ENCODE assay signal across 9 mouse cellular contexts in genomic region chr15:77756848-77757247, GRCm38 (mm10). TPM values are rescaled to one million over a fixed set of nuclear protein-coding genes. Genes with fewer than 3 reads are reported as not detected.
DNase-seq lines count a peak whose midpoint lies in the region; ATAC-seq and TF ChIP-seq lines count a peak whose summit lies in the region.
"Had no signal": no experiment of that assay in that cellular context is flagged by ENCODE, and none has a peak within 500 bp of the region (broad histone marks: within the 10 kb centered on the region; RNA-seq: fewer than 3 reads in every experiment).

Apol8 (minus strand) TSS chr15:77757003.

- no peak within 1 kb of the TSS for H3K27ac ChIP-seq in forebrain, postnatal 0 days (ENCODE audit: low read depth, low read length)
- H3K27ac ChIP-seq in forebrain, embryonic 13.5 days = no peak within 1 kb of the TSS
- no peak within 1 kb of the TSS for H3K27ac ChIP-seq in small intestine, adult 2 months (ENCODE audit: insufficient read depth, low read depth, low read length)
- H3K27ac ChIP-seq: macrophage had no signal

- TF ChIP-seq CTCF in forebrain, postnatal 0 days (IDR thresholded peaks at IDR 0.05; ENCODE audit: low read depth) = peak; percentile 92
- peak; percentile 92 for TF ChIP-seq CTCF in brain, embryonic 14.5 days (IDR thresholded peaks at IDR 0.05; ENCODE audit: borderline replicate concordance, extremely low read depth, insufficient read depth, insufficient read length)
- TF ChIP-seq CTCF in small intestine, adult 2 months (IDR thresholded peaks at IDR 0.05; ENCODE audit: extremely low read depth, insufficient read length, insufficient replicate concordance, low read depth, low read length) = peak; percentile 87; the same call in 1 of the 2 replicates

- no peaks in the 10 kb centered on the region for H3K27me3 ChIP-seq in forebrain, postnatal 0 days (ENCODE audit: insufficient read depth, low read length)
- H3K27me3 ChIP-seq in forebrain, embryonic 13.5 days = no peaks in the 10 kb centered on the region
- H3K27me3 ChIP-seq in small intestine, adult 2 months (ENCODE audit: control insufficient read depth, insufficient read depth, low read length) = no peaks in the 10 kb centered on the region

- H3K9me3 ChIP-seq in forebrain, postnatal 0 days (ENCODE audit: low read length) = no peaks in the 10 kb centered on the region
- no peaks in the 10 kb centered on the region for H3K9me3 ChIP-seq in forebrain, embryonic 13.5 days (replicated peaks)

- H3K4me3 ChIP-seq in forebrain, postnatal 0 days (ENCODE audit: low read depth, low read length) = no peak within 1 kb of the TSS
- no peak within 1 kb of the TSS for H3K4me3 ChIP-seq in forebrain, embryonic 13.5 days
- H3K4me3 ChIP-seq in small intestine, adult 2 months (ENCODE audit: low read depth, low read length) = no peak within 1 kb of the TSS

- H3K36me3 ChIP-seq in forebrain, postnatal 0 days (ENCODE audit: insufficient read depth) = peaks cover 14% of the 10 kb centered on the region; the same call in 1 of the 2 replicates
- H3K36me3 ChIP-seq in forebrain, embryonic 13.5 days (ENCODE audit: poor library complexity, severe bottlenecking) = peaks cover 20% of the 10 kb centered on the region
- H3K36me3 ChIP-seq in small intestine, adult 2 months (ENCODE audit: control insufficient read depth, insufficient read depth, low read length) = peaks cover 21% of the 10 kb centered on the region

- ATAC-seq in forebrain, postnatal 0 days = no peak; the same call in 1 of the 2 replicates
- ATAC-seq in forebrain, embryonic 13.5 days = no peak
- peak; percentile 80 for ATAC-seq in erythroid progenitor cell, adult 5-6 weeks (replicated peaks; ENCODE audit: low FRiP score, poor library complexity, severe bottlenecking)

- no peak within 1 kb of the TSS for H3K9ac ChIP-seq in forebrain, postnatal 0 days
- no peak within 1 kb of the TSS for H3K9ac ChIP-seq in forebrain, embryonic 13.5 days

- TF ChIP-seq POLR2A in brain, embryonic 14.5 days (IDR thresholded peaks at IDR 0.05; ENCODE audit: borderline replicate concordance, extremely low read depth, insufficient read depth, insufficient read length, poor library complexity, severe bottlenecking) = no peak
- 0 out of 2 replicates have a peak, but pooled peaks have one; percentile 16 for TF ChIP-seq POLR2A in small intestine, adult 2 months (IDR thresholded peaks at IDR 0.05; ENCODE audit: low read depth, low read length)

- 9% methylated on average over 9 of the region's 9 CpGs for WGBS in forebrain, postnatal 0 days
- WGBS in forebrain, embryonic 13.5 days = 7% methylated on average over 9 of the region's 9 CpGs
- 3% methylated on average over 9 of the region's 9 CpGs for WGBS in small intestine, adult 2 months

- peak; percentile 71 for DNase-seq in forebrain, postnatal 0 days
- peak; percentile 76 for DNase-seq in CD4-positive helper T cell, adult 2 months (ENCODE audit: low read depth, low spot score)
- peak; percentile 57 for DNase-seq in brain, embryonic 14.5 days (ENCODE audit: low read depth)
- peak; percentile 57 to 70 for DNase-seq in layer of hippocampus, adult 8-10 months (ENCODE audit: low spot score in 2 of 2)
- DNase-seq in lung, postnatal 10 days = peak; percentile 74

- H3K4me1 ChIP-seq in forebrain, postnatal 0 days (ENCODE audit: insufficient read depth) = no peaks in the 10 kb centered on the region
- H3K4me1 ChIP-seq in forebrain, embryonic 13.5 days = no peaks in the 10 kb centered on the region
- H3K4me1 ChIP-seq in small intestine, adult 2 months (ENCODE audit: control insufficient read depth, insufficient read depth, insufficient read length, low read length) = peaks cover 2% of the 10 kb centered on the region

- no peak within 1 kb of the TSS for H3K4me2 ChIP-seq in forebrain, postnatal 0 days (ENCODE audit: low read depth)
- H3K4me2 ChIP-seq in forebrain, embryonic 13.5 days = no peak within 1 kb of the TSS

RNA-seq across cellular contexts. Expression of gene Apol8, which starts in this region (rescaled TPM):
- total RNA-seq in forebrain, postnatal 0 days (2014; rRNA removed) = 0.08 and 2.0 TPM in 2 replicates
- polyA plus RNA-seq in forebrain, postnatal 0 days (2015; fragmentation: Nextera tagmentation; extraction: Ambion mirVana) = 0.36 and 0.44 TPM in 2 replicates
- polyA plus RNA-seq in forebrain, embryonic 13.5 days (2015; fragmentation: Nextera tagmentation; extraction: Ambion mirVana) = 0.08 TPM in 1 of 2 replicates, not detected in the other
- 0.30 and 0.37 TPM in 2 replicates for polyA plus RNA-seq in brain, embryonic 14.5 days (2012; rRNA removed)
- 160 and 228 TPM in 2 replicates for total RNA-seq in erythroid progenitor cell, adult 5-6 weeks (2015; ENCODE audit: low replicate concordance)
- 210 and 246 TPM in 2 replicates for total RNA-seq in erythroid progenitor cell, adult 5-6 weeks (2017; ENCODE audit: low replicate concordance)
- 10 to 100 TPM in 2 of 4 experiments, 1 to 10 TPM in 2; 6.3 to 14.1 (median 9.1) TPM for total RNA-seq in layer of hippocampus, adult 8-10 months (2022)
- polyA plus RNA-seq in small intestine, adult 2 months (2012; rRNA removed) = 0.10 and 0.11 TPM in 2 replicates
- polyA plus RNA-seq: macrophage had no signal

Comparison
In these comparisons a context has a peak if more than half of its experiments do, and no peak if none do; other contexts are left out.
1. RNA of gene Apol8 (total RNA-seq): 160 to 246 TPM in erythroid progenitor cell, adult 5-6 weeks; 6.3 to 14.1 TPM in layer of hippocampus, adult 8-10 months and 0.08 to 2.0 TPM in forebrain, postnatal 0 days; every median in the first group is over 10 times any median in the second.
2. Peak in DNase-seq in brain, embryonic 14.5 days; RNA of the gene not detected or under 1 TPM.
3. Peak in every context shown above with its lines, with median percentiles within 50 percentile points of each other: DNase-seq and CTCF ChIP-seq.